Mouse (Mus musculus) C2C12 (cell line): ENCODE measurements at regions not wholly inside any gene's neighbourhood (a gene's known extent, or its start where the extent isn't known, plus 50 kb on each side); places are given as distances from the start of the nearest gene placed in this dataset.

Experiments
- H3K27me3 ChIP-seq: one replicate; pipeline ENCODE4 v1.6.1; 2011; ENCODE audit not compliant: control insufficient read depth, insufficient read depth, insufficient read length
- H3K36me3 ChIP-seq: one replicate; pipeline ENCODE4 v1.6.1; 2011; ENCODE audit not compliant: control insufficient read depth, insufficient read depth
- H3K4me3 ChIP-seq: one replicate; pipeline ENCODE4 v1.5.1; 2011; ENCODE audit warnings: mild to moderate bottlenecking, control low read depth; ENCODE audit not compliant: poor library complexity, insufficient read depth, severe bottlenecking
- H3K79me2 ChIP-seq: one replicate; pipeline ENCODE4 v1.6.1; 2011; ENCODE audit not compliant: control insufficient read depth, insufficient read depth
- H3K79me3 ChIP-seq: one replicate; pipeline ENCODE4 v1.6.1; 2011; ENCODE audit warnings: low read depth, control low read depth
- H3ac ChIP-seq: one replicate; pipeline ENCODE3; 2011; ENCODE audit warnings: low read depth; ENCODE audit not compliant: control insufficient read depth, insufficient read length
- CEBPB ChIP-seq: IDR thresholded peaks from one replicate; pipeline ENCODE4 v1.6.1; 2011; ENCODE audit warnings: low read depth, mild to moderate bottlenecking, control low read depth, moderate library complexity
- CTCF ChIP-seq: IDR thresholded peaks from one replicate; pipeline ENCODE4 v1.5.1; 2011; ENCODE audit not compliant: control insufficient read depth, insufficient read depth, insufficient read length
- FOSL1 ChIP-seq: IDR thresholded peaks from one replicate; pipeline ENCODE4 v1.8.0; 2011; ENCODE audit warnings: mild to moderate bottlenecking, low read length; ENCODE audit not compliant: poor library complexity, insufficient read depth, severe bottlenecking
- MAX ChIP-seq: IDR thresholded peaks from one replicate; pipeline ENCODE4 v1.6.1; 2011; ENCODE audit warnings: mild to moderate bottlenecking, control low read depth
- MYOD1 ChIP-seq: IDR thresholded peaks from one replicate; pipeline ENCODE4 v1.6.1; 2011; ENCODE audit warnings: low read depth; ENCODE audit not compliant: control insufficient read depth, insufficient read length
- MYOG ChIP-seq: IDR thresholded peaks from one replicate; pipeline ENCODE4 v1.6.1; 2011; ENCODE audit not compliant: control insufficient read depth, insufficient read length; ENCODE audit errors: extremely low read depth
- USF1 ChIP-seq: IDR thresholded peaks from one replicate; pipeline ENCODE4 v1.6.1; 2011; ENCODE audit warnings: low read depth, mild to moderate bottlenecking, control low read depth, moderate library complexity

DNA sequence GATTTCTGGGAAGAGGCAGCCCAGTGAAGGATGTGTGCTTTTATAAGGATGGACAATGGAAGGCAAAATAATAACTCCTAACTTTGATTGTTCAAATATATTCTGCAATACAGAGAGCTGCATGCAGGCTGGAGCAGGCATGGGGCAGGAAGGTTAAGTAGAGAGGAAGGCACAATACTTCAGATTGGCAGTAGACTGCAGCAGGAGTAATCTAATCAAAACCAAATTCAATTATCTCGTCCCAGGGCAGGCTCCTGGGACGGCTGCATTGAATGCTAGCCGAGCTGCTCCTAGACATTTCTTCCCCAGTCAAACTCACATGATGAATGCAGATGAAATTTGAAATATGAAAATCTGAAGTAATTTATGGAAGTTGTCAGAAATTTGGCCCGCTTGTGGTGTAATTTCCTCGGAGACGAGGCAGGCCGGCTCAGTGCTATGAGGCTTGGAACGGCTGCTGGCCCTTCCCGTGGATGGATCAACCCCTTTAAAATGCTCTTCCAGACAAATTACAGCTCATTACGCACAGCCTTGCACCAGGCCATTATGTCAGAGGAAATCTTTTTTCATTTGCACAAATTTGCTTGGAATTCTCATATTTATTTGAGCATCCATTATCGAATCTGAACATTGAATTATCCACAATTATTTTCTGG, 55.2 kb upstream of the Tmem33 start:
- no peak for TF ChIP-seq MYOG
- TF ChIP-seq MAX, result no peak
- TF ChIP-seq CTCF, result no peak
- TF ChIP-seq MYOD1, result no peak
- no peak for TF ChIP-seq USF1
- no peak for TF ChIP-seq CEBPB
- TF ChIP-seq FOSL1, result no peak
- Histone ChIP-seq H3K79me2 (no peaks in the 10 kb centered on the region), H3K36me3 (no peaks in the 10 kb centered on the region), H3K79me3 (no peaks in the 10 kb centered on the region), H3ac (no peak overlapping the region), H3K27me3 (no peaks in the 10 kb centered on the region), H3K4me3 (no peak overlapping the region)
